Mouse (Mus musculus): Measurements from ENCODE around the gene Bphl.

DNA sequence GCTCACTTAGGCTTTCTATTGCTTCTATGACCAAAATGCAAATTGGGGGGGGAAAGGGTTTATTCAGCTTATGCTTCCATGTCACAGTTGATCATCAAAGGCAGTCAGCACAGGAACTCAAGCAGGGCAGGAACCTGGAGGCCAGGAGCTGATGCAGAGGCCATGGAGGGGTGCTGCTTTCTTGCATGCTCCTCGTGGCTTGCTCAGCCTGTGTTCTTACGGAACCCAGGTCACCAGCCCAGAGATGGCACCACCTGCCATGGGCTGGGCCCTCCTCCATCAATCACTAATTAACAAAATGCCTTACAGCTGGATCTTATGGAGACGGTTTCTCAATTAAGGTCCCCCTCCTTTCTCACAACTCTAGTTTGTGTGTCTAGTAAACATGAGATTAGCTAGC lies 2.7 kb downstream of the Bphl start:
- TF ChIP-seq CTCF (IDR thresholded peaks at IDR 0.05; ENCODE audit: insufficient read depth, low read depth, low read length) (no peak), POLR2A (IDR thresholded peaks at IDR 0.05; ENCODE audit: insufficient read depth, low read depth, low read length) (no peak)

All from olfactory bulb, adult 2 months (tissue).